Mouse (Mus musculus) ES-Bruce4 (cell line): ENCODE measurements around the gene Pcnx4.

Experiments used
- CTCF ChIP-seq: IDR thresholded peaks from one replicate; pipeline ENCODE4 v1.8.1; 2011; ENCODE audit warnings: low read depth, low read length
- POLR2A ChIP-seq: IDR thresholded peaks from one replicate; pipeline ENCODE4 v1.8.1; 2011; ENCODE audit warnings: low read length; ENCODE audit not compliant: insufficient read depth

GRCm38 (mm10) chr12:72525588-72525987 lies 10.6 kb upstream of the Pcnx4 start:
- TF ChIP-seq CTCF (no peak), POLR2A (no peak)
